Mouse (Mus musculus): ENCODE results near the gene Tmco5b. TPM values are rescaled to one million over a fixed set of nuclear protein-coding genes. Genes with fewer than 3 reads are reported as not detected.

The Tmco5b gene
- not detected for total RNA-seq (2021)

- intact Hi-C loops (cut with DNase I) = no loop called here
- no peak for DNase-seq (ENCODE audit: low spot score)
These were observed at the start of gene Tmco5b for GRCm38 (mm10) chr2:113285432-113285831. TSS of gene Tmco5b (plus strand) at chr2:113285732.

GRCm38 (mm10) chr2:113236993-113237392 is 48.5 kb upstream of the Tmco5b start:
- intact Hi-C loops (cut with DNase I) = no loop called here
- DNase-seq (ENCODE audit: low spot score) = no peak

GRCm38 (mm10) chr2:113238871-113239270 is 46.7 kb upstream of the Tmco5b start:
- intact Hi-C loops (cut with DNase I) = no loop called here

GRCm38 (mm10) chr2:113302349-113303239 is 17.1 kb downstream of the Tmco5b start:
- intact Hi-C loops (cut with DNase I) = loop anchor here (5.0 to 10.0 kb wide), 2 partner anchors 500 to 502 kb away; no protein-coding TSS in a partner anchor
- DNase-seq (ENCODE audit: low spot score) = no peak

More at GRCm38 (mm10) chr2:113238871-113239270, 46.7 kb upstream of the Tmco5b start:
- no peak for DNase-seq (ENCODE audit: low spot score)

GRCm38 (mm10) chr2:113303240-113303538 is 17.7 kb downstream of the Tmco5b start:
- intact Hi-C loops (cut with DNase I) = loop anchor here (5.0 to 10.0 kb wide), 2 partner anchors 501 to 502 kb away; no protein-coding TSS in a partner anchor
- no peak for DNase-seq (ENCODE audit: low spot score)

GRCm38 (mm10) chr2:113305339-113305738 is 19.8 kb downstream of the Tmco5b start:
- intact Hi-C loops (cut with DNase I) = loop anchor here (1.0 to 10.0 kb wide), 2 partner anchors 126 to 499 kb away; no protein-coding TSS in a partner anchor
- no peak for DNase-seq (ENCODE audit: low spot score)

GRCm38 (mm10) chr2:113311211-113311610 is 25.7 kb downstream of the Tmco5b start:
- intact Hi-C loops (cut with DNase I) = no loop called here
- no peak for DNase-seq (ENCODE audit: low spot score)

GRCm38 (mm10) chr2:113323016-113323415 is 37.5 kb downstream of the Tmco5b start:
- intact Hi-C loops (cut with DNase I) = no loop called here
- no peak for DNase-seq (ENCODE audit: low spot score)

GRCm38 (mm10) chr2:113333799-113334541 is 48.4 kb downstream of the Tmco5b start:
- intact Hi-C loops (cut with DNase I) = no loop called here
- DNase-seq (ENCODE audit: low spot score) = no peak

GRCm38 (mm10) chr2:113335561-113336294 is 50.2 kb downstream of the Tmco5b start:
- intact Hi-C loops (cut with DNase I) = no loop called here

GRCm38 (mm10) chr2:113344536-113344935 is 59.0 kb downstream of the Tmco5b start:
- no peak for DNase-seq (ENCODE audit: low spot score)
- intact Hi-C loops (cut with DNase I) = no loop called here

More at GRCm38 (mm10) chr2:113335561-113336294, 50.2 kb downstream of the Tmco5b start:
- no peak for DNase-seq (ENCODE audit: low spot score)

Other genes starting within 250 kb of the Tmco5b start
- 1 to 10 TPM in 1 of 2 experiments, under 1 TPM in 1; 0.94 to 1.3 TPM for gene Ryr3, start 68.6 kb upstream of the Tmco5b start, total RNA-seq (2021)
- 10 to 100 TPM; 28.6 to 30.4 TPM for gene Fmn1, start 42.0 kb downstream of the Tmco5b start, total RNA-seq (2021)